Mouse (Mus musculus): Measurements from ENCODE around the gene Fzd7. TPM values are rescaled to one million over a fixed set of nuclear protein-coding genes. Genes with fewer than 3 reads are reported as not detected.

Gene Fzd7
- polyA plus RNA-seq (2015; fragmentation: Nextera tagmentation; extraction: Ambion mirVana) = 2.8 and 3.6 TPM in 2 replicates

DNA sequence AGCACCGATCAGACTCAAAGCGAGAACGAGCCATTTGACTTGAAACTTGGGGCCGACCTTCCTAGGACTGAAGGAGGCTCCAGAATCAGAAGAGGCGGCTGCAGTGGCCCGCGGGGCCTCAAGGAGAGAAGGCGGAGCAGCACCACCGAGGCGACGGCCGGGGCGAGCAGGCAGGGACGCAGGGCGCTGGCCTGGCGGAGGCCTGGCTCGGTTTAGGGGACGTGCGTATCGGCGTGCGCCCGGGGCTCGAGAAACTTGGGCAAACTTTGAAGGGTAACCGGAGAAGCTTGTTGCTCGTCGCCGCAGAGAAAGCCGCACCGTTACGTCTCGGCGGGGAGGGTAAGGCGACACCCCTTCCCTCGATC lies at the start of gene Fzd7:
Fzd7 (plus strand) TSS at position 94 of the 365 bp plus-strand sequence.

DNA sequence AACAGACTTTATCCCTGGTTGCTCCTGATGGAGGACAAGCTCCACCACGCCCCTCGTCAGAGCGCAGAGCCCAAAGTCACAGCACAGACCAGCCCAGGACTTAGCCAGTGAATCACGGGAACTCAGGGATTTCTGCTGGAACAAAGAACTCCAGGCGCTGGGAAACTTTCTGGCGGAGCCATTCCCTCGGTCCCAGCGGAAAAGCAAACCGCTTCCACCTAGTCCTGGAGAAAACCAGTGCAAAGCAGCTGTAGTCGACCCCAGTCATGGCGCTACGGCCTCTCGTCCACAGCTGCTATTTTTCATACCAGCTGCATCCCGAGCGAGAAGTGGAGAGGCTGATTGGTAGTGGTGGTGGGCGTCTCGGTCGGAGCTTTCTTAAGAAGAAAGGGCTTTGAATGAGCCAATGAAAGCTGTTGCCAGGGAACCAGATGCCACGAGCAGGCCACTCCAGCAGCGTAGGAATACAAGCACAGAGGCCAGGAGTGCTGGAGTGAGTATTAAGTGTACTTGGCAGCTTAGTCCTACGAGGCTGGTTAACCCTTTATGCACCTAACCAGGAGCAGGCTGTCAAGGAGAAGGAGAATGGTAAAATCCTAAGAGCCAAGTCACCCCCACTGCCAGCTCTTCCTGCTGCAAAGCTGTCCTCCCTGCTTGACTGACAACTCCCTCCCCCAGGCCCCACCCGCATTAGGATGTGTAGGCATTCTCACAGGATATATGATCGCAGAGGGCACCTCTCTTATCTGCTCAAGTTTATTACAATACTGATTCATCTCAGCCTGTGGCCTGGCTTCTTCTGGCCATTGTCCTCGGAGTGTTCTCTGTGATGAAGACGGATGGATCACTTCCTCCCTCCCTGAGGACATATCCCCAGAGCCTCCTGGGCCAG lies 34.0 kb downstream of the Fzd7 start, which contains the start of gene Gm973:
Gm973 (plus strand) TSS at position 239 of the 892 bp plus-strand sequence.

Other genes with a start within 250 kb of the Fzd7 start
- 8.6 and 10.3 TPM in 2 replicates for gene Als2, start 245.2 kb upstream of the Fzd7 start, polyA plus RNA-seq (2015; fragmentation: Nextera tagmentation; extraction: Ambion mirVana)
- 1.3 and 2.2 TPM in 2 replicates for gene Cdk15, start 225.5 kb upstream of the Fzd7 start, polyA plus RNA-seq (2015; fragmentation: Nextera tagmentation; extraction: Ambion mirVana)
- gene Gm973, start 33.8 kb downstream of the Fzd7 start, polyA plus RNA-seq (2015; fragmentation: Nextera tagmentation; extraction: Ambion mirVana) = 18.0 and 21.5 TPM in 2 replicates
- 276 and 306 TPM in 2 replicates for gene Sumo1, start 188.4 kb downstream of the Fzd7 start, polyA plus RNA-seq (2015; fragmentation: Nextera tagmentation; extraction: Ambion mirVana)
- gene Nop58, start 202.5 kb downstream of the Fzd7 start, polyA plus RNA-seq (2015; fragmentation: Nextera tagmentation; extraction: Ambion mirVana) = 114 and 128 TPM in 2 replicates

All from neural tube, postnatal 0 days (tissue).